Mouse (Mus musculus): Measurements from ENCODE around the gene Pum3. TPM values are rescaled to one million over a fixed set of nuclear protein-coding genes. Genes with fewer than 3 reads are reported as not detected.
A peak's percentile ranks its signal among the peaks of the same experiment; 100 is the strongest.
"Not testable (repeated sequence)": the region's sequence is repeated elsewhere in the genome, so short reads cannot be mapped to it uniquely, and the experiment has no call there.

The Pum3 gene
- total RNA-seq, 2 experiments from 2014 or later, result 33.8 to 40.2 TPM

DNA sequence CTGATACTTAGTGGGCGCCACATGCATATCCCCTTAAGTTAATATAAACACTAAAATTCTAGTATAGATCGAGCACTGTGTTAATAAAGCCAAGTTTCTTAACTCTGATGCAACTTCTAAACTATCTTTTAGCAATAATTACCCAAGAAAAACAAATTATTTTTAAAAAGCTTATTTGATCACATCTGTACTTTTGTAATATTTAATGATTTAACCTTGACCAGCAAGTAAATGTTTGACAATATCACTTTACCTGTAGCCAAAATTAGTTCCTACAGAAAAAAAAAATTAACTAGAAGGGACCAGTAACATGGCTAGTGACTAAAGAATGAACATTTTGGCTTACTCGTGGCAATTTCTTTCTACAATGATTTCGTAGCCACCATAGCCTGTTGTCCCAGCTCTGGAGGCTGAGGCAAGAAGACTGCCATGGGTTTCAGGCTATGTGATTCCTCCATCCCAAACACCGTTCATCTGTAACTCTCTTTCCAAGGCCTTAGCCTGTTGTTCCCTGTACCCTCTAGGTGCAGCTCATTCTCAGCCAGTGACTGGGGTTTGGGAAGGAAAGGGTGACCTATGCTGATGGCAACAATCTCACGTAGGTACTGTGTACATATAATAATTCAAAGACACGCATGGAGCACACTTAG is 35.2 kb downstream of the Pum3 start:
- DNase-seq, result no peak

DNA sequence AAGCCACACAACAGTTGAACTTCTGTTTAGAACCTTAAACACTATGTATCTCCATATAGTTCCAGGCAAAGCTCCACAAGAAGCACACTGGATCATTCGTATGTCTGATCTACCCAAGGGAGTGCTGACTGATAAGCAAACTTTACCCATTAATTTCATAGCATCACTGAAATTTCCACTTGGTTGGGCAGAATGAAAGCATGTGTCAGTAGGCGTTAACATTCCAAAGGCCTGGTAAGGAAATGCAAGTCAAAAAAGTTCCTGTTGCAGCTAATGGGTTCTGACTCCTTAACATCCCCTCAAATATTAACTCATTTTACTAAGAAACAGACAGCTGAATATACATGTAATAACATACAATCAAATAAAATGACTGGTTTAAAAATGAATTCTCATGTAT is 37.2 kb downstream of the Pum3 start:
- no peak for DNase-seq

- DNase-seq, result no peak
Observed at GRCm38 (mm10) chr19:27391344-27391743, 38.3 kb downstream of the Pum3 start.

- DNase-seq, result not testable (repeated sequence)
Observed at GRCm38 (mm10) chr19:27389566-27389965, 40.1 kb downstream of the Pum3 start.

DNA sequence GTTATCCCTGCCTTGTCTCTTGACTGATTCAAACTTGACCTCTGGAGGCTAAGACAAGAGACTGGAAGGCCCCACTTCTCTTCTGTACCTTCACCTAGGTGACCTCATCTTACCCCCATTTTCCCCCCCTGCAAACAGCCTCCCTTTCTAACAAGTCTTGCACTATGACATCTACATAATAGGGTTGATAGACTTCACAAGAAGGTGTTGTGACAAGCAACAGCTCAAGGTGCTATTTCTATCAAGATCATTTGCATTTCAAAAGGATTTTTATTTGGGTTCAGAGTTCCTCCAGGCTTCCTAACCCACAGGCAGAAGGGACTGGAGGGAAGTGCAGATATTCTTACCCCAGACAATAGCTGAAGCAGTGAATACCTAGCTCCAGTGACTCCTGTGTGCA is 44.3 kb downstream of the Pum3 start:
- DNase-seq, result no peak

DNA sequence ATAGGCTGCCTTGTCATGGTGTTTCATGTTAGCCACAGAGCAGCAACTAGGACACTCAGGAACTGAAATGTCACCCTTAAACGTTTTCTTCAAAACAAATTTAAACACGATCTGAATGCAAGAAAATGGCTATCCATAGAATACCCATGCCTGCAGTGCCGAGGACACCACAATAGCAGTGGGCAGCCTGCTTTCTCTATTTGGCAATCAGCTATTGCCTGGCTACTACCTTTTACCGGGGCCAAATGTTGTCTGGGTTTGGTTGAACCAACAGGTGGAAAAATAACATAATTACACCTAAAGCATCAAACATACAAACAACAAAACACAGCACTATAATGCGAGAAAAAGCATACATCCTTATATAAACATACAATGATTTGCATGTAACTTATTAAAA is 46.4 kb downstream of the Pum3 start:
- DNase-seq, result no peak

DNA sequence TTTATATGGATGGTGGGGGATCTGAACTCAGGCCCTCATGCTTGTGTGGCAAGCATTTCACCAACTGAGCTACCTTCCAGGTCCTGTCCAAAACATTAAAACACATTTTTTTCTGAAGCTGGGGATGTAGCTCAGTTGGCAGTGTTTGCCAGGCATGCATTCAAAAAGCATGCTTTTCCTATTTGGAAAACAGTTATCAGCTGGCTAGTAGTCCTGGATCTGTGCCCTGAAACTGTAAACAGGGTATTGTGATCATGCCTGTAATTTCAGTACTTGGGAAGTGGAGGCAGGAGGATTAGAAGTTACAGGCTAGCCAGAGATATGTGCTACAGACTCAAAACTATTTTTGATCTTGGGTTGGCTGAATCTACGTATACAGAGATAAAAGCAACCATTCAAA is 47.5 kb downstream of the Pum3 start:
- no peak for DNase-seq

- DNase-seq, result no peak
Observed at GRCm38 (mm10) chr19:27379712-27380401, 49.8 kb downstream of the Pum3 start.

- DNase-seq, result no peak
Observed at GRCm38 (mm10) chr19:27370784-27371183, 58.8 kb downstream of the Pum3 start.

DNA sequence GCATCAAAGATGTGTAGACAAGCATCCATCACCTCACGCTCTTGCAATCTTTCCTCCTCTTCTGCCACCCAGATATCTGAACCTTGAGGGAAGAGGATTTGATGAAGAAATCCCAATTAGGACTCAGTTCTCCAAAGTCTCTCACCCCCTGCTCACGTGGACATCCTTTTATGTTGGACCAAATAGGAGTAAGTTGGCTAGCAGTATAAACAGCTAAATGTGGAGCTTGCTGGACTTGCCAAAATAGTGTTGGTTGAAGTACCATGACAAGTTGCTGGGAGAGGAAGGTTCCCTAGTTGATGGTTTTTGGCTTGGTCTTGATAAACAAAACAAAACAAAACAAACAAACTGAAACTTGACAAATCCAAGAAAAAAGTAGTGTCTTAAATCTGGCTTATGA is 59.5 kb downstream of the Pum3 start:
- DNase-seq, result no peak

DNA sequence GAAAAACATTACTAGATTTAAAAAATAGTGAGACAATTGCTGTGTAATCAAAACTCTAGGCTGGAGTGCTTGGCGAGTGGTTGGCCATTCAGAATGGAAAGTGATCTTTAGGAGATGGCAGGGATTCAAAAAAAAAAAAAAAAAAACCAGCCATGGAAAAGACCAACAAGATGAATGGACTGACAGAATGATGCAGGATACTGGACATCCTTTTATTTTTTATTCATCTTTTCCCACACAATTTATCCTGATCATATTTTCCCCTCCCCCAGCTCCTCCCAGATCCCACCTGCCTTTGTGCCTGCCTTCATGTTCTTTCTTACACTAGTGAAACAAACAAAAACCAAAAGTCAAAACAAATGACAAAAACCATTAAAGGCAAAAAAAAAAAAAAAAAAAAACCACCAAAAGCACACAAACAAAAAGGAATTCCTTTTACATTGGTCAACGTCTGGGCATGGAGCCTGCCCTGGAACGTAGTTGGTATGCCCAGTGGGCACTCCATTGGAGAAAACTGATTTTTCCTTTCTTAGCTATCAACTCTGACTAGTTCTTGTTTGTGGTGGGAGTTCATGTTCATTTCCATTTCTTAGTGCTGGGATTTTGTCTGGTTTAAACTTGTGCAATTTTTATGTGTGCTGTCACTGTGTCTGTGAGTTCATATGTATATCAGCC is 60.0 kb downstream of the Pum3 start:
- DNase-seq, result no peak

GRCm38 (mm10) chr19:27366113-27366746 is 63.4 kb downstream of the Pum3 start:
- DNase-seq, result no peak

DNA sequence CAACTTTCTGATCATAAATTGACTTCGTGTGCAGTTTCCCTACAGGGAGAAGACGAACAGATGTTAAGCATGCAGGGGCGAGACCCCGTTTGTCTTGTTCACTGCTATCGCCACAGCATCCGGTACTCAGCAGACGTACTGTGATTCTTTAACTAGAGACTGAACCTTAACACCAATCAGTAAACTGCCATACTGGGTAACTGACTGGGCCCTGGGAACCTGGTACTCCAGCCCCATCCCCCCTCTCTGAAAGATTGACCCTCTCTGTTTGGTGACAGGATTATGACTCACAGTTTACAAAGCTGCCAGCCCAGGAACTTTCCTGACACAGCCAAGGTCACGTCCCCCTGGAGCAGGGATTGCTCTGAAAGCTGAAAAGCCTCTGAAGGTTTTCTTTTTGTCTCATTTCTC is 65.1 kb downstream of the Pum3 start:
- peak; percentile 25 for DNase-seq

DNA sequence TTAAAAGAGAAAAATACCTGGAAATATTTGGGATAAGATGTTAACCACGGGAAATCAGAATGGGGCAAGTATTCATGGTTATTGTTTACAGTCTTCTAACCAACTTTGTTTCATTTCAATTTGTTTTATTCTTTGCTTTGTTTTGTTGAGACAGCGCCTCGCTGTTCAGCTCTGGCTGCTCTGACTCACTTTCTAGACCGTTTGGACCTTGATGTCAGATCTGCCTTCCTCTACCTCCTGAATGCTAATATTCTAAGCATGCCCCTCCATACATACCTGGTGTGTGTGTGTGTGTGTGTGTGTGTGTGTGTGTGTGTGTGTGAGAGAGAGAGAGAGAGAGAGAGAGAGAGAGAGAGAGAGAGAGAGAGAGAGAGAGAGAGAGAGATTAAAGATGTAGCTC is 65.7 kb downstream of the Pum3 start:
- no peak for DNase-seq

DNA sequence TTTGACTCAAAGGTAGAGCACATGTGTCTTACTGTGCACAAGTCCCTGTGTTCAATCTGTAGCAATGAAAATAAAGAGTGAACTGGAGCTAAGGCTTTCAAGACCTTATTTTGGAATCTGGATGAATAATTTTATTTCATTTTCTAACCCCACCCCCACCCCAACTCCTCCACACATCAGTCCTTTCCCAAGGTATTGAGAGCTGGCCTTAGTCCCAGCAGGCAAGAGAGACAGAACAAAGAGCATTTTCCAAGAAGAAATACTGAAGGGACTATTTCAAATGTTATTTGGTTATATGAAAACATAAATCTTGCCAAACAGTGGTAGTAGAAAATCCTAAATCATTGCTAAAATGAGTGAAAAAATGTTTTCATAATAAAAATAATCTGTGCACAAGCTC is 69.2 kb downstream of the Pum3 start:
- no peak for DNase-seq

DNA sequence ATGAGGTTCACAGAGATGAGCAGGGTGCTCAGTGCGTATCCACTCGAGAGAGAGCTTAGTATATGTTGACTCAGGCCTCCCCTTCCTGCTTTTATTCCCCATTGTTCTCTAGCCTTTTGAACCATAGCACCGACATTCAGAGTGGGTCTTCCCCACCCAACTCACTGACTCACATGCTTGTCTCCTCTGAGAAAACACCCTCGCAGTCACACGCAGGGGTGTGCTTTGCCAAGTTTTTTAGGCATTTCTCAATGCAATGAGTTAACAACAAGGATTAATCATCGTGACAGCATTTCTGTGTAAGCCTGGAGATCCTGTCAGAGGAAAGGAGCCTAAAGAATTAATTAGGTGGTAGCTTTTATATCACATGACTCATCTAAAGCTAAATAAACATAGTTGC is 77.9 kb downstream of the Pum3 start:
- no peak for DNase-seq

DNA sequence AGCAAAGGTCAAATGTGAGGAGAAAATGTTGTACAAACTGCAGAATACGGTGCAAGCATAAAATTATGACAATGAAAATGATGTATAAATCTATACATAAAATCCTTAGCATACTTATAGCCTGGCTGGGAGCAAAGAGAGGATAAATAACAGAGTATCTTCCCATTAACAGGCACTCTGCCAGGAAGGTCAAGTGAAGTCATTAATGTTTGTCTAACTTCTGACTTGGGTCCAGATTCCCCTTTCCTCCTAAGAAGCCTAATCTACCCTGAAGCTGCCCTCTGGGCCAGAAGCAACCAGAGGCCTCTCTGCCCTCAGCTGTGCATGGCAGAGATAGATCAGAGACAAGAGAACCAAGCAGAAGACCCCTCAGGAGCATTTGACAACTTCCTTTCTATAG is 83.1 kb downstream of the Pum3 start:
- no peak for DNase-seq

Other genes starting within 250 kb of the Pum3 start
- 10 to 100 TPM; 40.8 to 41.9 TPM for gene Vldlr, start 213.3 kb downstream of the Pum3 start, total RNA-seq (2021)
- gene Kcnv2, start 107.2 kb downstream of the Pum3 start, total RNA-seq (2021), result under 1 TPM in 1 of 2 experiments, not detected in 1; 0.05 TPM

Measured in gastrocnemius, postnatal 10 days (tissue).